Mouse (Mus musculus): ENCODE measurements around the gene Lin7b. TPM values are rescaled to one million over a fixed set of nuclear protein-coding genes. Genes with fewer than 3 reads are reported as not detected.
"Not testable (repeated sequence)": the region's sequence is repeated elsewhere in the genome, so short reads cannot be mapped to it uniquely, and the experiment has no call there.

Lin7b gene
- total RNA-seq, 1 experiment from 2014 or later: 0.70 TPM

DNA sequence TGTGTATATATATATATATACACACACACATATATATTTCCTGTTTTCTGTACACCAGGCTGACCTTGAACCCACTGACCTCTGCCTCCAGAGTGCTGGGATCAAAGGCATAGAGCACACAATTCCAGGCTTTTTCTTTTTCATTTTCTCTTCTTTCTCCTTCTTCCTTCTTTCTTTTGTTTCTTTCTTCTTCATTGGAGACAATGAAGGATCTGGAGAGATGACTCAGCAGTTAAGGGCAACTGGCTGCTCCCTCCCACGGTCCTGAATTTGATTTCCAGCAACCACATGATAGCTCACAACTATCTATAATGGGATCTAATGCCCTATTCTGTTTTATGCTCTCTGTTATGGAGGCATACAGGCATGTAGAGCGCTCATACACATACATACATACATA, 26.4 kb upstream of the Lin7b start:
- ATAC-seq (ENCODE audit: extremely low read depth, insufficient number of reproducible peaks, low FRiP score, poor library complexity, severe bottlenecking): no peak

DNA sequence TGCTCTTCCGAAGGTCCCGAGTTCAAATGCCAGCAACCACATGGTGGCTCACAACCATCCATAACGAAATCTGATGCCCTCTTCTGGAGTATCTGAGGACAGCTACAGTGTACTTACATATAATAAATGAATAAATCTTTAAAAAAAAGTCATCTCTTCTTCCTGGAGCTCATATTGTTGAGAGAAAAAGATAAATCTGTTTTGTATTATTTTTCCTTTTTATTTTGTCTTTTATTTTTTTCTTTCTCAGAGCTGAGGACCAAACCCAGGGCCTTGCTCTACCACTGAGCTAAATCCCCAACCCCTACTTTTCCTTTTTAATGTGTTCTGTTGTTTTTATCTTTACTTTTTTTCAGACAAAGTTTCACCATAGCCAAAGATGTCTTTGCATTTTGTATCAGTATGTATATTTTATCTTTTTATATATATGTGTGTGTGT, 26.0 kb upstream of the Lin7b start:
- not testable (repeated sequence) for ATAC-seq (ENCODE audit: extremely low read depth, insufficient number of reproducible peaks, low FRiP score, poor library complexity, severe bottlenecking)

GRCm38 (mm10) chr7:45395578-45396336, 25.4 kb upstream of the Lin7b start, which contains the start of gene Snrnp70:
Gene Snrnp70, minus strand, starts transcription at chr7:45395742.
- peak; percentile 97 for ATAC-seq (ENCODE audit: extremely low read depth, insufficient number of reproducible peaks, low FRiP score, poor library complexity, severe bottlenecking)

DNA sequence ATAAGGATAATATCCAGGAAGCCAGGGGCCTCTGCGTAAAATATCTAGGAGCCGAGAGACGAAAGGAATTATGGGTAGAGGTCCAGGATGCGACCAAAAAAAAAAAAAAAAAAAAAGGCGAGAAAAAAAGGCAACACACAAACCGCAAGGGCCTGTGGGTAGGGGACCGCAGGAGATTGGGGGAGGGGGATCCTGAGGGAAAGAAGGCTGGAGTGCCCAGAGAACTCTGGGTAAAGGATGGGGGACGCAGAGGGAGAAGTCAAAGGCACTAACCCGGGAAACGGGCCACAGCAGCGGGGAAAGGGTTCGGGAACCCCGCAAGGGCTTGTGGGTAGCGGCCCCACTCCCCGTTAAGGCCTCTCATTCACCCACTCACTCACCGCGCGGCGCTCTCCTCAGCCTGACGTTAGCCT, 24.8 kb upstream of the Lin7b start:
- ATAC-seq (ENCODE audit: extremely low read depth, insufficient number of reproducible peaks, low FRiP score, poor library complexity, severe bottlenecking): peak; percentile 30

GRCm38 (mm10) chr7:45386077-45386476, 15.7 kb upstream of the Lin7b start:
- ATAC-seq (ENCODE audit: extremely low read depth, insufficient number of reproducible peaks, low FRiP score, poor library complexity, severe bottlenecking): no peak

GRCm38 (mm10) chr7:45376057-45376456, 5.7 kb upstream of the Lin7b start:
- ATAC-seq (ENCODE audit: extremely low read depth, insufficient number of reproducible peaks, low FRiP score, poor library complexity, severe bottlenecking): no peak

DNA sequence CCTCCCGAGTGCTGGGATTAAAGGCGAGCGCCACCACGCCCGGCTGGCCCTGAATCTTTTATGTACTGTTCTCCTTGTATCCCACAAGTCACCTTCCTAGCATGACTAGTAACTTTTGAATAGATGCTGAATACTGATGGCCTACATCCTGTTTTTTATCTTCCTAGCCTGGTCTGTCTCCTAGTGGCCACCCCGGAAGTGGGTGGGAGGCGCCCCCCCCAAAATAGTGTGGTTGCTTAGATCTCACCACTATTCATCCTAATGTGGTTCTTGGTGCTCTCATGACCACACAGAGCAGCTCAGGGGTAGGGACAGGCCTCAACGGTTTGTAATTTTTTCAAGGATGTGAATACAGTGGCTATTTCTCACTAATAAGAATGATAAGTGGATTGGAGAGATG, 4.2 kb upstream of the Lin7b start:
- ATAC-seq (ENCODE audit: extremely low read depth, insufficient number of reproducible peaks, low FRiP score, poor library complexity, severe bottlenecking): no peak

DNA sequence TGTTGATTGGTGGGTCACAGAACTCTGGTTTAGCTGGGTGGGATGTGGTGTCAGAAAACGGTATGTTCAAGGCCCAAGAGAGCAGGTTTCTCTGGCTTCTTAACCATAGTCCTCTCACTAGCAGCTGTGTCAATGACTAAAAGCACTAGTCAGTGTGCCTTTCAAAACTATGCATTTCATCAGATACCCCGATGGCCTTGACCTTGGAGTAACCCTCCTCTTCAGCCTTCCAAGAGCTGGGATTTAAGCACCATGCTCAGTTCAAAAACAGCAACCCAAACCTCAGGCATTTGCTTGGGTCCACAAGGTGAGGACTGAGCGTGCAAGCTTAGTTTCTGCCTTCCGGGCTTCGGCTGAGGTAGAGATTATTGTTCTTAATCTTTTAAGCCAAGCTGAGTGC, 2.0 kb upstream of the Lin7b start:
- ATAC-seq (ENCODE audit: extremely low read depth, insufficient number of reproducible peaks, low FRiP score, poor library complexity, severe bottlenecking): no peak

- no peak for ATAC-seq (ENCODE audit: extremely low read depth, insufficient number of reproducible peaks, low FRiP score, poor library complexity, severe bottlenecking)
These were observed 428 bp downstream of the Lin7b start for GRCm38 (mm10) chr7:45369836-45370474.

DNA sequence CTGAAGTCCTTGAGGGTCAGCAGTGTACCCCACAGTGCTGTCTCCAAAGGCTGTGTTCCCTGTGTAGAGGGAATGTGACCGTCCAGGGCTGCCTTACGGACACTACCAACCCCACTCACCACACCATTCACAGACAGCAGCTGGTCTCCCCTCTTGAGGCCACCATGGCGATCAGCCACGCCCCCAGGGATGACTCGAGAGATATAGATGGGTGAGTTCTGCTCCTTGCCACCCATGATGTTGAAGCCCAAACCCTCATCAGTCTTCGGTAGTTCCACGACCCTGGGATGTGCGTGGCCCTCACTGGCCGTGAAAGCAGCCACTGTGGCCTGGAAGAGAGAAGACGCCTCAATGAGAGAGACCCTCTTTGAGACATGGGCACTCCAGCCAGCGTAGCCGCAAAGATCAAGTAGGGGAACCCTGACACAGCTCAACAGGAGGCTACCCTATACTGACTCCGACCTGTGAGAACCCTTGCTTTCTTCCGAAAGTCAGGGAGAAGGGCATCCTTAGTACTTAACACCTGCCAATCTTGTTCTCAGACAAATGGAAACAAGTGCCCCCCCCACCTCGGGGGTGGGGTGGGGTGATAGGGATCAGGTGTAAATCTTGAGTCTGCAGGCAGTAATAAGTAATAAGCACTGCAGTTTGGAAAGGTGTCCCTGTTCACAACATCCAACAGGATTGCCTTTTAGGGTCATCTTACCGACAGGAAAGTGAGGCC, 1.2 kb downstream of the Lin7b start:
- ATAC-seq (ENCODE audit: extremely low read depth, insufficient number of reproducible peaks, low FRiP score, poor library complexity, severe bottlenecking): no peak

- no peak for ATAC-seq (ENCODE audit: extremely low read depth, insufficient number of reproducible peaks, low FRiP score, poor library complexity, severe bottlenecking)
These were observed 2.2 kb downstream of the Lin7b start for GRCm38 (mm10) chr7:45368178-45368577.

DNA sequence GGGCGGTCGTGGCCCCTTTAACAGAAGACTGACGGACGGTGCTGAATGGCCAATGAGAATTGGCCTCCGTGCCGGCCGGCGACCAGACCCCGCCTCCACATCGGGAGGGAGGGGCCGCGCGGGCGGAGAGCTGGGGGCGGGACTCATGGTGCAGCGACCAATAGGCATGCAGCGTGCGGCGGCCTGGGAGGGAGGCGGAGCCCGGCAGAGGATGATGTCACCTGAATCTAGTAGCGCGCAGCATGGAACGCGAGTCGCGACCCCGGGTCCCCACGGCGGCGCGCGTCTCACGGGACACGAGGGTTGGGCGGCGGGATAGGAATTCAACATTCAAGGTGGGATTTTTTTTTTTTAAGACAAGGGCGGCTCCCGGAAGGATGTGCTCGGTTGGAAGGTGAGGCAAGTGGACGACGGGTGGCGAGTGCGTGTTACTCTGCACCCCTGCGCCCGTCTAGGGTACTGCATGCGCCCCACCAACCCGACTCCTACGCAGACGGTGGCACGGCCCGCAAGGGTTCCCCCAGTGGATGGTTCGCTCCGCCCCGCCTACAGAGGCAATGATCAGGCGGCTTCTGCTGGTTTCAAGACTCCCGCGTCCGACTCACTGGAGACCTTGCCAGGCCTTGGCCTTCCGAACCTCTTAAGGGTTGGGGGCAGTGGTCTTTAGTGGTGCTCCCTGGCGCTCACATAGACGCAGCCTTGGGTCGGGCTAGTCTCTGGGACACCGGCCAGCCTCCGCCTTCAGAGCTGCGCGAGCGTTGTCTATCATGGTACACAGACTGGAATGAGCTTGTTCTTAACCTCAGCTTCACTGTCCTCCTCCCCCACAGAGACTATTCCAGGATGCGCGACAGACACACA, 3.1 kb downstream of the Lin7b start:
- peak; percentile 80 for ATAC-seq (ENCODE audit: extremely low read depth, insufficient number of reproducible peaks, low FRiP score, poor library complexity, severe bottlenecking)

DNA sequence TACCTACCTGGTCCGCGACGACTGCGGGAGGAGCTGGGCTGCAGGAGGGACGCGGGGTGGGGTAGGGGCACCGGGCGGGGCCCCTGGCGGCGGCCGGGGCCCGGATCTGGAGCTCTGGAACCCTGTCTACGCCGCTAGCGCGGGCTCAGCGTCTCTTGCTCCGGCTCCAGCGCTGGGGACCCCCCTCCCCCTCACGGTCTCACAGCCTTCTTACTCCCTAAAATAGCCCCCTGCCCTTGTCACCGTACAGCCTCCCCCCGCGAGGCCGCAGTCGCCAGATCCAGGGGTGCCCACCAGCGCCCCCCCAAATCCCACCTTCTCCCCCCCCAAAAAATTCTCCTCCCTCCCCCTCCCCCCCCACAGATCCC, 3.7 kb downstream of the Lin7b start, which contains the start of gene Ppfia3:
Gene Ppfia3 (minus strand): TSS at position 368 of the 368 bp plus-strand sequence.
- ATAC-seq (ENCODE audit: extremely low read depth, insufficient number of reproducible peaks, low FRiP score, poor library complexity, severe bottlenecking): no peak

DNA sequence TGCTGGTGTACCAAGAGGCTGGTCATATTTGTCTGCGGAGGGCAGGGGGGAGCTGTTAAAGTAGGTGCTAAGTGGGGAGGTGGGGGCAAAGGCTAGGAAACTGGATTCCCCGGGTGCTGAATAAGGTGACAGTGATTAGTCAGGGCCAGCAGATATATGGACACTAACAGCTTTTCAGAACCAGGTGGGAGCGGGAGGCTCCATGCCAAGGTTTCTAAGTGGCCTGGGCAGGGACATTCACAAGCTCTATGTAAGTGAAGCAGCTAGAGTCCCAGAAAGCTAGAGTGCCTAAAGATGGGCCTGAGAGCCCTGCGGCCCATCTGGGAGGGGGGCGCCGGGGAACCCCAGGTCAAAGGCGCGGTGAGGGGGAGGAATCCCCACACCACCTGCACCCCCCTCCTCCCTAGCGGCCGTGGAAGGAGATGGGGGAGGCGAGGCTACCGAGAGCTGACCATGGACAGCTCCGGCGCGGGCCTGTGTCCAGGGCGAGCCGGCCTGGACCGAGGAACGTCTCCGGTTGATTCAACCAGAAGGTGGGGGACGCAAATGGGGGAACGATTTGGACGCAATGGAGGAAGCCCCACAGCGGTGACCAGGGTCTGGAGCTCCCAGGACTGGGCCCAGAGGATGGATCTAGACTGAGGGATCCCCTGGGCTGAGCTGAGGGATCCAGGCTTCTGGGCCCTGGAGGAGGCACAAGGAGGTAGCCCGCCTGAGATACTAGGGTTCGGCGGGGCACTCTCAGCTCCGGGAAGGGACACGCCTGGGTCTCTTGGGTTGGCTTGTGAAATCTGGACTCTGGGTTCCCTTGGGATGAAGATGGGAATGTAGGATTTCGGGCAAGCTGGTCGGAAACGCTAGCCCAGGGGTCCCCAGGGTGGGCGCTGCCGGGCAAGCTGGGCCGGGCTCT, 4.4 kb downstream of the Lin7b start:
- no peak for ATAC-seq (ENCODE audit: extremely low read depth, insufficient number of reproducible peaks, low FRiP score, poor library complexity, severe bottlenecking)

DNA sequence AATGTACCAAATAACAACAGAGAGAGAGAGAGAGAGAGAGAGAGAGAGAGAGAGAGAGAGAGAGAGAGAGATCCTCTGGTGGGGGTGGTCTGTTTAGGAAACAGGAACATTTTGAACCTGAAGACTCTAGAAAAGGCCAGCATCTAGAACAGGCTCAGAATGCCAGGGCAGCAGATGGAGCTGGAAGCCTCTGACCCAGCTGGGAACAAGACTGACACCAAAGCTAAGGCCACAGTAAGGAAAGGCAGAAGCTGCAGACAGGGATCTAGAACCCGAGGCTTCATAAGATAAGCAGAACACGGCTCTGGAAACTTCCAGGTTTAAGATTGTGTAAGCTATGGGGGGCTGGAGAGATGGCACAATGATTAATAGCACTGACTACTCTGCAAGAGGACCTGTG, 6.4 kb downstream of the Lin7b start:
- no peak for ATAC-seq (ENCODE audit: extremely low read depth, insufficient number of reproducible peaks, low FRiP score, poor library complexity, severe bottlenecking)

DNA sequence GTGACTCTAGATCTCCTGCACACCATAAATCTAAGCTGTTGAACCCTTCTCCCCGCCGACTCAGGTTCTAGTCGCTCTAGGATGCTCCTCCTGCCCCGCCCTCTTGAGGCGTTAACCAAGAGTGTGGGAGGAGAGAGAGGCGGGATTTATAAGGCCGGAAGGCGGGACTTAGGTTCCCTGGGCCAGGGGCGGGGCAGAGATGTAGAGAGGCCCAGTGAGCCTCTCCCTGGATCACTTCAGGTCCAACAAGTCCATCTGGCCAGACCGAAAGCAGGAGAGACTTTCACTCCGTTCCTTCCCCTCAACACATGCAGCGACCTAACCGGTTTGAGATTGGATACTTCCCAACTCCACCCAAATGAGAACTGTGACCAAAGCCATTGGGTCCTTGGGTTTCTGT, 7.6 kb downstream of the Lin7b start:
- no peak for ATAC-seq (ENCODE audit: extremely low read depth, insufficient number of reproducible peaks, low FRiP score, poor library complexity, severe bottlenecking)

DNA sequence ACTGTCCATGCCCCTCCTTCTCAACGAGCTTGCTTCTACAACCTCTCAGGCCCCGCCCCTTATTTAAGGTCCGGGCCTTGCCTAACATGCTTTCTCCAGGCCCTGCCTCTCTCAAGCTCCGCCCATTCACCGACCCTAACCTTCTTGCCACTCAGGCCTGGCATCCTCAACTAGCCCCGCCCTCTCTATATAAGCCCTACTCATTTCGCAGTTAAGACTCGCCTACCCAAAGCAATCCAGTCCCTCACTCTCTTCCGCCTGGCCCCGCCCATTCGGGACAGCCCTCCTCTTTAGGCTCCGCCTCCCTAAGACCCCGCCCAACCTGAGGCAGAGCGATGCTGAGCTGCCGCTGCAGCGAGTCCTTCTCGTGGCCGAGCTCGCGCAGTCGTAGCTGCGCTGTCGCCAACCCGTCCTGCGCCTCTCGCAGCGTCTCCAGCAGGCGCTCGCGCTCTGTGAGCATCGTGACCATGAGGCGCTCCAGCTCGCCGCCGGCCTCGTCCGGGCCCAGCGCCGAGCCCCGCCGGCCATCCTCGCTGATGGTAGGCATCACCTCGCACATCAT, 9.1 kb downstream of the Lin7b start:
- peak; percentile 52 for ATAC-seq (ENCODE audit: extremely low read depth, insufficient number of reproducible peaks, low FRiP score, poor library complexity, severe bottlenecking)

All from neutrophil, adult 5-6 weeks (primary cell).